Mouse (Mus musculus) hindbrain, postnatal 0 days (tissue): ENCODE measurements at regions not wholly inside any gene's neighbourhood (a gene's known extent, or its start where the extent isn't known, plus 50 kb on each side); places are given as distances from the start of the nearest gene placed in this dataset.

ENCODE experiments used
- ATAC-seq: fragments of 200-750 bp; cut with Nextera tagmentation; 2 replicates; pipeline ENCODE4 v1.8.0; 2017; ENCODE audit warnings: mild to moderate bottlenecking, moderate TSS enrichment, moderate library complexity
- DNase-seq: peaks from one replicate; pipeline ENCODE4 v3.0.0-alpha.2; 2015; ENCODE audit warnings: low spot score
- H3K27ac ChIP-seq: fragments of 300-500 bp; sonication (generic); 2 replicates; pipeline ENCODE4 v1.5.1; 2014; ENCODE audit warnings: mild to moderate bottlenecking
- H3K27me3 ChIP-seq: fragments of 300-500 bp; sonication (generic); 2 replicates; pipeline ENCODE4 v1.6.1; 2014; ENCODE audit warnings: low read length, mixed read lengths; ENCODE audit not compliant: insufficient read depth
- H3K36me3 ChIP-seq: fragments of 300-500 bp; sonication (generic); 2 replicates; pipeline ENCODE4 v1.6.1; 2014; ENCODE audit warnings: low read length, mixed read lengths; ENCODE audit not compliant: insufficient read depth
- H3K4me1 ChIP-seq: fragments of 300-500 bp; sonication (generic); 2 replicates; pipeline ENCODE4 v1.6.1; 2014; ENCODE audit warnings: antibody characterized with exemption, low read length, mixed read lengths; ENCODE audit not compliant: insufficient read depth
- H3K4me2 ChIP-seq: fragments of 300-500 bp; sonication (generic); 2 replicates; pipeline ENCODE4 v1.6.1; 2014; ENCODE audit warnings: low read depth, mild to moderate bottlenecking, low read length, moderate library complexity, mixed read lengths
- H3K4me3 ChIP-seq: fragments of 300-500 bp; sonication (generic); 2 replicates; pipeline ENCODE4 v1.5.1; 2014; ENCODE audit warnings: low read length
- H3K9ac ChIP-seq: fragments of 300-500 bp; sonication (generic); replicated peaks from 2 replicates; pipeline ENCODE4 v1.6.1; 2014; ENCODE audit warnings: mild to moderate bottlenecking, low read length, moderate library complexity, mixed read lengths
- H3K9me3 ChIP-seq: fragments of 300-500 bp; sonication (generic); 2 replicates; pipeline ENCODE4 v1.6.1; 2016; ENCODE audit warnings: low read length, mixed read lengths
- CTCF ChIP-seq: IDR thresholded peaks from 2 replicates; pipeline ENCODE4 v1.5.1; 2016; ENCODE audit warnings: antibody characterized with exemption, control low read depth, low read depth
- WGBS: fragments of 180-500 bp; shearing (Covaris S2); extraction: QIAGEN DNeasy Blood & Tissue Kit; methylation state at CpG from one replicate; pipeline ENCODE4 v1.1.7; 2014; 5-methylcytosine and 5-hydroxymethylcytosine counted together

GRCm38 (mm10) chr14:54074659-54075058 lies 179.2 kb downstream of the Dad1 start:
- no peak overlapping the region for H3K4me2 ChIP-seq
- DNase-seq (no peak), ATAC-seq (no peak)
- no peak overlapping the region for H3K9ac ChIP-seq
- H3K4me1 ChIP-seq: no peaks in the 10 kb centered on the region
- no peak overlapping the region for H3K4me3 ChIP-seq
- H3K27me3 ChIP-seq: no peaks in the 10 kb centered on the region
- WGBS: 89% methylated on average over 3 of the region's 3 CpGs
- no peaks in the 10 kb centered on the region for H3K9me3 ChIP-seq
- TF ChIP-seq CTCF: no peak
- no peaks in the 10 kb centered on the region for H3K36me3 ChIP-seq
- H3K27ac ChIP-seq: no peak overlapping the region

- ATAC-seq (no peak), DNase-seq (peak; percentile 6)
- TF ChIP-seq CTCF: no peak
- Histone ChIP-seq H3K27ac (0 out of 2 replicates have a peak overlapping the region, but pooled peaks have one; percentile 16), H3K4me3 (no peak overlapping the region), H3K36me3 (no peaks in the 10 kb centered on the region), H3K27me3 (no peaks in the 10 kb centered on the region), H3K4me1 (no peaks in the 10 kb centered on the region), H3K9me3 (no peaks in the 10 kb centered on the region), H3K4me2 (no peak overlapping the region), H3K9ac (no peak overlapping the region)
- 71% methylated on average over 10 of the region's 10 CpGs for WGBS
Measured at GRCm38 (mm10) chr14:54072283-54072912, 181.5 kb downstream of the Dad1 start.

- ATAC-seq (no peak), DNase-seq (no peak)
- H3K27me3 ChIP-seq: no peaks in the 10 kb centered on the region
- H3K4me3 ChIP-seq: no peak overlapping the region
- no peaks in the 10 kb centered on the region for H3K36me3 ChIP-seq
- H3K9me3 ChIP-seq: no peaks in the 10 kb centered on the region
- H3K4me1 ChIP-seq: no peaks in the 10 kb centered on the region
- H3K27ac ChIP-seq: no peak overlapping the region
- H3K9ac ChIP-seq: no peak overlapping the region
- no peak for TF ChIP-seq CTCF
- no peak overlapping the region for H3K4me2 ChIP-seq
Measured at GRCm38 (mm10) chr14:54070240-54070639, 183.7 kb downstream of the Dad1 start.

- 84% methylated on average over 1 of the region's 1 CpGs for WGBS
- H3K27ac ChIP-seq: no peak overlapping the region
- no peak for TF ChIP-seq CTCF
- no peak overlapping the region for H3K4me3 ChIP-seq
- 0 out of 2 replicates have a peak, but pooled peaks have one; percentile 27 for ATAC-seq
- no peaks in the 10 kb centered on the region for H3K27me3 ChIP-seq
- no peak overlapping the region for H3K4me2 ChIP-seq
- H3K9ac ChIP-seq: no peak overlapping the region
- H3K9me3 ChIP-seq: no peaks in the 10 kb centered on the region
- no peaks in the 10 kb centered on the region for H3K36me3 ChIP-seq
- peak; percentile 11 for DNase-seq
- 0 out of 2 replicates have a peak, but pooled peaks cover 2% of the 10 kb centered on the region for H3K4me1 ChIP-seq
Measured at GRCm38 (mm10) chr14:54068684-54069083, 185.2 kb downstream of the Dad1 start.

- Histone ChIP-seq H3K9ac (no peak overlapping the region), H3K4me2 (no peak overlapping the region), H3K27ac (no peak overlapping the region), H3K27me3 (no peaks in the 10 kb centered on the region), H3K9me3 (no peaks in the 10 kb centered on the region), H3K4me1 (peaks cover 3% of the 10 kb centered on the region; the same call in 1 of the 2 replicates), H3K36me3 (no peaks in the 10 kb centered on the region), H3K4me3 (no peak overlapping the region)
- ATAC-seq (no peak), DNase-seq (no peak)
- 61% methylated on average over 4 of the region's 4 CpGs for WGBS
- TF ChIP-seq CTCF: no peak
Measured at GRCm38 (mm10) chr14:54065466-54065865, 188.4 kb downstream of the Dad1 start.

GRCm38 (mm10) chr14:54064541-54065402 lies 189.1 kb downstream of the Dad1 start:
- DNase-seq (peak; percentile 92), ATAC-seq (peak; percentile 59)
- H3K36me3 ChIP-seq: no peaks in the 10 kb centered on the region
- no peak overlapping the region for H3K4me3 ChIP-seq
- no peaks in the 10 kb centered on the region for H3K9me3 ChIP-seq
- no peaks in the 10 kb centered on the region for H3K27me3 ChIP-seq
- H3K9ac ChIP-seq: no peak overlapping the region
- peaks cover 9% of the 10 kb centered on the region for H3K4me1 ChIP-seq
- peak; percentile 96 for TF ChIP-seq CTCF
- H3K27ac ChIP-seq: no peak overlapping the region
- 24% methylated on average over 11 of the region's 11 CpGs for WGBS
- peak overlapping the region; percentile 19; the same call in 1 of the 2 replicates for H3K4me2 ChIP-seq
